Mouse (Mus musculus): ENCODE results near the gene H2-T24.
"Not testable (repeated sequence)": the region's sequence is repeated elsewhere in the genome, so short reads cannot be mapped to it uniquely, and the experiment has no call there.

The H2-T24 gene

DNA sequence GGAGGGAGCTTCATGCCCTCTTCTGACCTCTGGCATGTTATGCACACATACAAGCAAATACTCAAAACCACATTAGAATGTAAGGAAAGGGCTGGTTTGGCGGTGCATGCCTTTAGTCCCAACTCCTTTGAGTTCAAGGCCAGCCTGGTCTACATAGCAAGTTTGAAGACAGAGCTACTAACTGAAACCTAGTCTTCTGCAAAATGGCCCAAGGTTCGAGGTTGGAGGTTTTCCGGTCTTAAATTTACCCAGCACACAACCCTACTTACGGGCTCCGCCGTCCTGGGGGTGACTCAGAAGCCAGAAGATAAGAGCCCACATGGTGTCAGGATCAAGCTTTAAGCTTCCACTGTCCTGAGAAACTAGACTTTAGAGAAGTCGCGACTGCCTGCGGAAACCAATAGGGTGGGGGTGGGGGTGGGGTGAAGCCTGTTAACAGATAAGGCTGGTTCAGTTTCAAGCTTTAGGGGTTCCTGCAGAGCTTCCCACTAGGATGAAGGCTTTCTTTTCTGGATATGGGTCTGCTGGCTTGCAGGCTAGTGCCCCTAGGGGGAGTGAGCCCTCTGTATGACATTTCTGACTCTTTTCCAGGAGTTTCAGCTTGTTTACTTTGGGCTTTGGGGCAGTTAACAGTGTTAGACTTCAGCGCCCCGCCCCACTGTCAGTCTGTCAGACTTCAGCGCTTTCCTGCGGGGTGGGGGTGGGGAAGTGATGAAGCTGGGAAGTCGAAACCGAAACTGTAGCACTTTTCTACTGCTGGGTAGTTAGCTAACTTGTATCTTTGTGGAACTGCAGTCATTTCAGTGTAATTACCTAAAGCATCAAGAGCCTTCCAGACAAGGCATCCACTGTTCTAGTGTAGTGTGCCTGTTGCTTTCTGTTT, at the start of gene H2-T24:
TSS of gene H2-T24 (minus strand) at position 370 of the 883 bp plus-strand sequence.
- no peak for DNase-seq

DNA sequence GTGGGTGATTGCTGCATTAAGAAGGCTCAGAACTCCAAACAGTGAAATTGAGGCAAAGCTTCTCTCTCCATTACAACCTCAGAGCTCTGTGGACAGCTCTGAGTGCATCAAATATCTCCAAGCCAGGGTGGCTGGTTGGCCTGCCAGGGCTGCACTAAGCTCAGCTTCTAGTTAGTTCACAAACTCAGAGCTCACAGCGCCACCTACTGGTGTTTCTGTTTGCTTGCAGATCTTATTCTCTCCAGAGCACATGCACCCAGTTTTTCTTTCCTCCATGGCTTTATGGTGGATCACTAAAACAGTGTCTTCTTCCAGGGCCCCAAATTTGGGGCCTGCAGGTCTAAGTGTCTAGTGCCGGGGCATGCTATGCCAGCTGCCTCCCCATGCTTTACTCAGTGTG, 40.5 kb upstream of the H2-T24 start:
- peak; percentile 65 for DNase-seq

DNA sequence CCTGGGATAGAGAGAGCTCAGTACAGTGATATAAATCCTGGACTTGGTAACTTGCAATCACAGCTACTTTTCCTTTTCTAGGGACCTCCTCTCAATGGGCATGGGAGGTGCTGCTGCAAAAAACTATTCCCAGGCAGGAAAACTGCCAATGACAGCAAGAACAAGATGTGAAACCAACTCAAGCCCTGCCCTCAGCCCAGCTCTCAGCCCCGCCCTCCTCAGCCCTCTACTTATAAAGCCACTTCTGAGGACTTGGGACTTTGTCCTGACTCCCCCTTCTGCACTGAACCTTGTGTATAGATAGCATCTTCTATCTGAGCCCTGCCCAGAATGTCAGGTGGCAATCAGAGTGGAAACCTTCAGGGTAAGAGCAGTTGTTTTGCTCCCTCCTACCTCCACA, 38.0 kb upstream of the H2-T24 start, which contains the start of gene Gm11127:
TSS of gene Gm11127 (minus strand) at position 10 of the 400 bp plus-strand sequence.
- DNase-seq = not testable (repeated sequence)

DNA sequence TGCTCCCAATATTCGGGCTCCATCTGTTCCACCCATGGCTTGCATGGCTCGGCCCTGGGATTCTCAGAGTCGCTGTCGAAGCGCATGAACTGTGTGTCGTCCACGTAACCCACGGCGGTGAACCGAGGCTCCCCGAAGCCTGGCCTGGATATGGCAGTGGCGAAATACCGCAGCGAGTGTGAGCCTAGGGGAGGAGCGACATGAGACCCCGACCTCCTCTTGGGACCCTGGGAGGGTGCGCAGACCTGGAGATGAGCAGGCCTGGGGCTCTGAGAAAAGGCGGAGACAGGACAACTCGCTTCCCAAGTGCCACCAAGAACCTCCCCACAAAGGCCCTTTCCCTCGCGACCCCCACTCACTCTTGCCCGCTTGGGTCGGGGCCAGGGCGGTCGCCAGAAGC, 37.6 kb upstream of the H2-T24 start:
- DNase-seq = not testable (repeated sequence)

- DNase-seq = peak; percentile 31
Measured at GRCm38 (mm10) chr17:36043286-36043685, 22.9 kb upstream of the H2-T24 start.

DNA sequence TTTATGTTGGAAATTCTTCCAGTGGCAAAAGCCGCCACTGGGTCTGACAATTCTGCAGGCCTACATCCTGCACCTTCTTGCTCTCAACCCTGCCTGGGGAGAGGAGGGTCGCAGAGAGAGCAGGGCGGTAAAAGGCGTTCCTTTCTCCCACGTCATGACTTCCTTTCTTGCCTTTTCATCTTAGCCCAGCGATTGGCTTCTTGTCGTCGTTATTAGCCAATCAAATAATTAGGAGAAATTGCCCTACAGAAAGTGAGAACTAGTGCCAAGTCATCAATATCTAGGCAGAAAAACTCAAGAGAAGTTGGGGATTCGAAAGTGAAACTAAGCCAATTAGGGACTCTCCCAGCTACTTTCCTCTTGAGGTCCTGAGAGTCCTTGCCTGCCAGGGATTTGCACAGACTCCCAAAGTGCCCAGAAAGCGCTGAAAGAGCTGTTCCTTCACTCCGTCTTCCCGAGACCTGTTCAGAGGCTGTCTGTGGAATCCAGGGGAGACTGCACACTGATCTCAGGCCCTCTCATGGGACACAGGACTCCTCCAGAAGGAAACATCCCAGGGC, 22.3 kb upstream of the H2-T24 start, which contains the start of the genes H2-T22 and Gm6034:
TSS of gene H2-T22 (minus strand) at position 138 of the 560 bp plus-strand sequence.
TSS of gene Gm6034 (plus strand) at position 352 of the 560 bp plus-strand sequence.
- DNase-seq = peak; percentile 91

GRCm38 (mm10) chr17:36042055-36042454, 21.7 kb upstream of the H2-T24 start:
- peak; percentile 31 for DNase-seq

DNA sequence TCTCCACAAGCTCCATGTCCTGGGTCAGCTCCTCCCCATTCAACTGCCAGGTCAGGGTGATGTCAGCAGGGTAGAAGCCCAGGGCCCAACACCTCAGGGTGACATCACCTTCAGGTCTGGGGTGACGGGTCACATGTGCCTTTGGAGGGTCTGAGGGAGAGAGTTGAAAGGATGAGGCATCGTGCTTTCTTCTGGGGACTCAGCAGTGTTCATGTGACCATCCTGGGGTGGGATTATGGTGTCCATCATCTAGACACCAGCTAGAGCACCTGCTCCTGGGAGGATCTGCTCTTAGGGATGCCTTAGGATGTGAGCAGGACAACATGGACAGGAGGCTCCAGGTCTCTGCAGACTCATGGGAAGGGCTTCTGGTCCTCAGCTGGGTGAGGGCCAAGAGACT, 20.2 kb upstream of the H2-T24 start:
- peak; percentile 10 for DNase-seq

GRCm38 (mm10) chr17:36036126-36036525, 15.8 kb upstream of the H2-T24 start:
- DNase-seq = not testable (repeated sequence)

DNA sequence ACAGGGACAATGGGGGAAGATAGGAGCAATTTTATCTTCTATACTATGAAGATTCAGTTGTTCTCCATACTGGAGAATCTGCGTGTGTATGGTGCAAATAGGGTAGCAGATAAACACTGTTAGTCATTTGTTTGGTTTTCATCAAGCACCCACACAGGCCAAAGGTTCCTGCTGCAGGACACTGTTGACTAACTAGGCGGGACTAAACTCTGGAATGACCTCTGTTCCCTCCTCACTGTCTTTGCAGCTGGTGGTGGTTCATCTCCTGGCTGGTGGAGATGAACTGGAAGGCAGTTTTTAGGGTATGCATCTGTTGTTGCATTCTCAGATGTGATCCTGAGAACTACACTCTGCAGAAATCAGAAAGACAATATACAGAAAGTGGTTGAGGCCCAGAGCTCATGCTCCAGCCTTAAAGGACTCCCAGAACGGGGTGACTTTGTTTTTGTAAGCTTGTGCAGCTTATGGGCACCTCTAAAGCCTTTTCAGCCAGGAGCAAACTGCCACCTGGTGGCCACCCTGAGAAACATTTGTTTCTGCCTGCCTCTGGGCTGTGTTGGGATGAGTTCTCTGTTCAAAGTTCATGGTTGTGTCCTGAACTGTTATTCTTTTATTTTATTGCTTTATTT, 14.8 kb upstream of the H2-T24 start:
- DNase-seq = peak; percentile 64

DNA sequence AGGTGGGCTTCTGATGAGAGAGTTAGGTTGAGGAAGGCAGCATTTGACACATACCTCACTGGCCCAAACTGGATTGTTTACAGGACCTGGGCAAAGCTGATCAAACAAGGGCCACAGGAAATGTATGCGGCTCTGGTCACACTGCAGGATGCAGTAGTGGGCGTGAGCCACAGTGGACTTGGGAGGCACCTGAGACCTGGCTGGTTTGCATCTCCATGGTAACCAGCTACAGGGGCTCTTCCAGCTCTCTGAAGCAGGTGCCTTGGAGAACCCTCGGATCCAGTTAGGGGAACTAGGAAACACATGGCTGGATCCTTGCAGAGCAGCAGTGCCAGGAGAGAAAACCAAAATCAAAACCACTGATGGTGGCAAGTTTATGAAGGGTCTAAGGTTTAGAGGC, 14.2 kb upstream of the H2-T24 start:
- DNase-seq = not testable (repeated sequence)

- not testable (repeated sequence) for DNase-seq
Measured at GRCm38 (mm10) chr17:36032351-36032875, 12.1 kb upstream of the H2-T24 start, which contains the start of gene H2-T23. Gene H2-T23 (minus strand): TSS chr17:36032855.

GRCm38 (mm10) chr17:36031583-36032331, 11.4 kb upstream of the H2-T24 start:
- peak; percentile 56 for DNase-seq

DNA sequence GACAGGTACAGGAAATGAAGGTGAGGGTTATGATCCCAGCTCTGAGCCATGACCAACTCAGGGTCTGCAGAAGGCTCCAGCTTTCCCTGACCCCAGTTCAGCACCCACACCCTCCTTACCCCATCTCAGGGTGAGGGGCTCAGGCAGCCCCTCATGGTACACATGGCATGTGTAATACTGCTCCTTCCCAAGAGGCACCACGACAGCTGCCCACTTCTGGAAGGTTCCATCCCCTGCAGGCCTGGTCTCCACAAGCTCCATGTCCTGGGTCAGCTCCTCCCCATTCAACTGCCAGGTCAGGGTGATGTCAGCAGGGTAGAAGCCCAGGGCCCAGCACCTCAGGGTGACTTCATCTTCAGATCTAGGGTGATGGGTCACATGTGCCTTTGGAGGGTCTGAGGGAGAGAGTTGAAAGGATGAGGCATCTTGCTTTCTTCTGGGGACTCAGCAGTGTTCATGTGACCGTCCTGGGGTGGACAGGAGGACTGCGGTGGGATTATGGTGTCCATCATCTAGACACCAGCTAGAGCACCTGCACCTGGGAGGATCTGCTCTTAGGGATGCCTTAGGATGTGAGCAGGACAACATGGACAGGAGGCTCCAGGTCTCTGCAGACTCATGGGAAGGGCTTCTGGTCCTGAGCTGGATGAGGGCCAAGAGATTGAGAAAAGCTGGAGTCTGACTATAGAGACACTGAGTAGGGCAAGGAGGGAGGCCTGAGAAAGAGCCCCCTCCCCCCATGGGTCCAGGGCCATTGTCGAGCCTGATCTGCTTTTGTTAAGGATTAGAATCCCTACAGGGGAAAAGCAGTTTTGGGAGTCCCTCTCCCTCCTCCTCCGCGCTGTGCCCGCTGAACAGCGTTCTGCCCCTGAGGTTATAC, 10.6 kb upstream of the H2-T24 start:
- DNase-seq = not testable (repeated sequence)

DNA sequence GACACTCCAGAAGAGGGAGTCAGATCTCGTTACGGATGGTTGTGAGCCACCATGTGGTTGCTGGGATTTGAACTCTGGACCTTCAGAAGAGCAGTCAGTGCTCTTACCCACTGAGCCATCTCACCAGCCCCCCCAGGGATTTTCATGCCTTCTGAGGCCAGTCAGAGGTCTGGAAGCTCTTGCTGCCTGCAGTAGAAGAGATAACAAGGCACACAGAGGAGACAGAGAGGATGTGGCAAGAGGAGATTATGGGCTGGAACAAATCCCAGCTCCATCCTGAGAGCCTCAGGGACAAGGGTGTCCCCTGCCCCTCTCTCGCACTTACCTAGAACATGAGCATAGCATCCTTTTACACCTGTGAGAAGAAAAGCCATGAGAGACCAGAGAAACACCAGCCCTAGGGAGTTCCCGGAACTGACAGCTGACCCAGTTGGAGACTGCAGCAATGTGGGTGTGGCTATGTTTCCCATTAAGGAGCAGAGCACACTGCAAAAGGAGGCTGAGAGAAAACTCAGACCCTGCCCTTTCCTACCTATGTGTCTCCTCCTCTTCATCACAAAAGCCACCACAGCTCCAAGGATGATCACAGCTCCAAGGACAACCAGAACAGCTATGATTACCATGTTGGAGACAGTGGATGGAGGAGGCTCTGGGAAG, 9.8 kb upstream of the H2-T24 start:
- not testable (repeated sequence) for DNase-seq

GRCm38 (mm10) chr17:36028879-36029619, 8.7 kb upstream of the H2-T24 start:
- no peak for DNase-seq

- DNase-seq = no peak
Measured at GRCm38 (mm10) chr17:36027663-36028062, 7.3 kb upstream of the H2-T24 start.

DNA sequence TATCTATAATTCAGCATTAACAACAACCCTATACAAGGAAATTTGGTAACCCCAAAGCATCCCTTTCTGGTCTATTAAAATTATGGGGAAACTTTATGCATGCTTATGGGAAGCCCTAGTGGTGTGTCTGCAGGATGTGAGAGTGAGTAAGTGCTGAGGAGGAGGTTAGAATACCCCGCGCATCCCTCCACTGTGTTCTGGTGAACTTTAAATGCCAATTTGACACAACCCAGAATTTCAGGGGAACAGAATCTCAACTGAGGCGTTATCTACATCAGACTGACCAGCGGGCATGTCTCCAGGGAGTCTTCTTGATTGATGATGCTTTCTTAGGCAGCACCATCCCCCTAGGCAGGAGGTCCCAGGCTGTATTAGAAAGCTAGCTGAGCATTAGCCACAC, 5.5 kb upstream of the H2-T24 start:
- DNase-seq = no peak

GRCm38 (mm10) chr17:36025197-36025596, 4.8 kb upstream of the H2-T24 start:
- DNase-seq = no peak
